Mouse (Mus musculus) limb, embryonic 11.5 days (tissue): ENCODE data around the gene Olfr509. TPM values are rescaled to one million over a fixed set of nuclear protein-coding genes. Genes with fewer than 3 reads are reported as not detected.
"Not testable (repeated sequence)": the region's sequence is repeated elsewhere in the genome, so short reads cannot be mapped to it uniquely, and the experiment has no call there.

Experiments
- ATAC-seq: fragments of 200-750 bp; cut with Nextera tagmentation; 2 replicates; pipeline ENCODE4 v1.8.0; 2017; ENCODE audit warnings: low read depth; ENCODE audit not compliant: insufficient number of reproducible peaks, low FRiP score, low TSS enrichment
- DNase-seq: peaks from one replicate; pipeline ENCODE4 v3.0.0-alpha.2; 2015; ENCODE audit warnings: low spot score
- H3K27ac ChIP-seq: fragments of 300-500 bp; sonication (generic); replicated peaks from 2 replicates; pipeline ENCODE4 v1.5.1; 2014; ENCODE audit warnings: low read depth, mild to moderate bottlenecking, low read length
- H3K27me3 ChIP-seq: fragments of 300-500 bp; sonication (generic); 2 replicates; pipeline ENCODE4 v1.6.1; 2014; ENCODE audit warnings: mild to moderate bottlenecking, low read length, mixed read lengths; ENCODE audit not compliant: control insufficient read depth, insufficient read depth
- H3K36me3 ChIP-seq: fragments of 300-500 bp; sonication (generic); 2 replicates; pipeline ENCODE4 v1.6.1; 2014; ENCODE audit warnings: mild to moderate bottlenecking, low read length, moderate library complexity, mixed read lengths; ENCODE audit not compliant: control insufficient read depth, insufficient read depth
- H3K4me1 ChIP-seq: fragments of 300-500 bp; sonication (generic); 2 replicates; pipeline ENCODE4 v1.6.1; 2014; ENCODE audit warnings: low read length, mixed read lengths; ENCODE audit not compliant: control insufficient read depth, insufficient read depth
- H3K4me2 ChIP-seq: fragments of 300-500 bp; sonication (generic); 2 replicates; pipeline ENCODE4 v1.6.1; 2014; ENCODE audit warnings: low read depth, mild to moderate bottlenecking, moderate library complexity; ENCODE audit not compliant: severe bottlenecking
- H3K4me3 ChIP-seq: fragments of 300-500 bp; sonication (generic); 2 replicates; pipeline ENCODE4 v1.5.1; 2014; ENCODE audit warnings: low read depth, low read length
- H3K9ac ChIP-seq: fragments of 300-500 bp; sonication (generic); 2 replicates; pipeline ENCODE4 v1.6.1; 2014; ENCODE audit warnings: mild to moderate bottlenecking, low read length
- H3K9me3 ChIP-seq: fragments of 300-500 bp; sonication (generic); 2 replicates; pipeline ENCODE4 v1.6.1; 2016; ENCODE audit warnings: low read length; ENCODE audit not compliant: control insufficient read depth
- WGBS: fragments of 180-500 bp; shearing (Covaris S2); extraction: QIAGEN DNeasy Blood & Tissue Kit; methylation state at CpG from one replicate; pipeline ENCODE4 v1.1.7; 2014; 5-methylcytosine and 5-hydroxymethylcytosine counted together
- polyA plus RNA-seq: library from polyadenylated mRNA; unstranded; fragments of >200 nt; fragmentation: Nextera tagmentation; extraction: Ambion mirVana; gene quantifications from 2 replicates; pipeline ENCODE4 v1.2.1, GENCODE M21; 2014

Gene Olfr509
- polyA plus RNA-seq, 1 experiment from 2014 or later: not detected

DNA sequence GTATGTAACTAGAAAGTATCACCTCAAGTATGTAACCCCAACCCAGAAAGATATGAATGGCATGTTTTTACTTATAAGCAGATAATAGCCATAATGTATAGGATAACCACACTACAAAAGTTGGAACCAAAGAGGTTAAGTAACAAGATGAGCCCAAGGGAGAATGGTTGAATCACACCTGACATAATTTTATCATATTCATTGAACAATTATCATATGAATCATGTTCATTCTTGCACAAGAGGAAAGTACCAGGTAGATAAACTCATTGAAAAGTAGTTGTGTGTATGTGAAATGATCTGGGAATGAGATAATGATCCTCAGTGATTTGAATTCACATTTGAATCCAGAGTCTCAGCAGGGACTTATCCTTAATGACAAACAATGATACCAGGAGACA is 41.2 kb downstream of the Olfr509 start, which contains the start of gene Olfr506:
Gene Olfr506, plus strand, starts transcription at position 301 of the 400 bp plus-strand sequence.
- Histone ChIP-seq H3K27me3 (no peaks in the 10 kb centered on the region), H3K4me2 (no peak within 1 kb of the TSS), H3K4me1 (no peaks in the 10 kb centered on the region), H3K27ac (no peak within 1 kb of the TSS), H3K4me3 (no peak within 1 kb of the TSS), H3K36me3 (no peaks in the 10 kb centered on the region), H3K9me3 (no peaks in the 10 kb centered on the region), H3K9ac (no peak within 1 kb of the TSS)
- ATAC-seq: no peak
- no peak for DNase-seq

DNA sequence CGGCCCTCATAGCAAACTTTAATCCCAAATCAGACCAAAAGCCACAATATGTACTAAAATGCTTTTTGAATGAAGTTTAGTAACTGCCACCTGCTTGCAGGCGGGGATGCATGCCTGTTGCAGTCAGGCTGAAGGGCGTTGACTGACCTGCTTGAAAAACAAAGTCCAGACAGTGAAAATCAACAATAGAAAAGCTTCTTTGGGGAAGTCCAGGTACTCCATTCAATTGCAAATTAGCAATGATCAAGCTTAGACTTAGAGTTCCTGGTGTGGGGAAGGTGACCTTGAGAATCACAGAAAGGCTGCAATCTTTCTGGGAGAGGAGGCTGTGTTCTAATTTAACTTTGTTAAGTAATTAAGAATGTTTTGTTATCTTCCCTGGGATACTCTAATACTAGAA is 49.8 kb downstream of the Olfr509 start:
- H3K9me3 ChIP-seq, DNase-seq, H3K27me3 ChIP-seq, H3K27ac ChIP-seq, ATAC-seq, H3K9ac ChIP-seq, H3K4me3 ChIP-seq, H3K4me1 ChIP-seq, H3K36me3 ChIP-seq, H3K4me2 ChIP-seq: not testable (repeated sequence)
- WGBS: 89% methylated on average over 3 of the region's 3 CpGs

Other genes starting within 250 kb of the Olfr509 start
- gene Olfr497, start 231.5 kb downstream of the Olfr509 start, polyA plus RNA-seq: not detected in 2 replicates
- not detected in 2 replicates for gene Olfr498, start 186.6 kb downstream of the Olfr509 start, polyA plus RNA-seq
- gene Olfr502, start 126.8 kb downstream of the Olfr509 start, polyA plus RNA-seq: not detected in 2 replicates
- gene Olfr503, start 107.4 kb downstream of the Olfr509 start, polyA plus RNA-seq: not detected in 2 replicates
- gene Olfr504, start 86.1 kb downstream of the Olfr509 start, polyA plus RNA-seq: not detected in 2 replicates
- gene Olfr506, start 41.1 kb downstream of the Olfr509 start, polyA plus RNA-seq: not detected in 2 replicates
- not detected in 2 replicates for gene Olfr507, start 30.1 kb downstream of the Olfr509 start, polyA plus RNA-seq
- gene Olfr508, start 21.9 kb downstream of the Olfr509 start, polyA plus RNA-seq: not detected in 2 replicates
- gene Olfr510, start 14.5 kb upstream of the Olfr509 start, polyA plus RNA-seq: not detected in 2 replicates
- not detected in 2 replicates for gene Olfr512, start 61.4 kb upstream of the Olfr509 start, polyA plus RNA-seq
- gene Olfr513, start 99.1 kb upstream of the Olfr509 start, polyA plus RNA-seq: not detected in 2 replicates
- not detected in 2 replicates for gene Olfr514, start 174.1 kb upstream of the Olfr509 start, polyA plus RNA-seq
- gene Olfr516, start 198.6 kb upstream of the Olfr509 start, polyA plus RNA-seq: not detected in 2 replicates
- gene Olfr517, start 220.5 kb upstream of the Olfr509 start, polyA plus RNA-seq: not detected in 2 replicates
- gene Olfr518, start 233.1 kb upstream of the Olfr509 start, polyA plus RNA-seq: not detected in 2 replicates
- gene Olfr519, start 242.5 kb upstream of the Olfr509 start, polyA plus RNA-seq: not detected in 2 replicates